Mouse (Mus musculus) layer of hippocampus, postnatal 14 days (tissue): ENCODE results near the gene Scrn2. TPM values are rescaled to one million over a fixed set of nuclear protein-coding genes. Genes with fewer than 3 reads are reported as not detected.

ENCODE experiments used
- DNase-seq, 2 experiments: peaks; one replicate each; pipeline ENCODE4 v3.0.0; 2021 to 2022; ENCODE audit warnings: low spot score in 2 of 2, mixed read lengths in 1 of 2
- total RNA-seq, 2 experiments: library from RNA; stranded (reverse); gene quantifications; 2 replicates each; pipeline ENCODE4 v1.2.3; 2021

The Scrn2 gene
- total RNA-seq, 2 experiments from 2014 or later = 4.8 to 6.3 TPM

GRCm38 (mm10) chr11:97017696-97018582, 11.8 kb upstream of the Scrn2 start:
- no peak for DNase-seq

GRCm38 (mm10) chr11:97018583-97019344, 11.0 kb upstream of the Scrn2 start:
- DNase-seq = no peak

- no peak for DNase-seq
Measured at GRCm38 (mm10) chr11:97019345-97019708, 10.4 kb upstream of the Scrn2 start.

GRCm38 (mm10) chr11:97021121-97021765, 8.5 kb upstream of the Scrn2 start:
- DNase-seq = no peak

GRCm38 (mm10) chr11:97021873-97022484, 7.8 kb upstream of the Scrn2 start:
- DNase-seq = peak; percentile 55 to 65

- no peak for DNase-seq
Measured at GRCm38 (mm10) chr11:97024977-97025376, 4.8 kb upstream of the Scrn2 start.

- peak; percentile 76 to 79 for DNase-seq
Measured at GRCm38 (mm10) chr11:97025721-97026344, 3.9 kb upstream of the Scrn2 start.

- no peak for DNase-seq
Measured at GRCm38 (mm10) chr11:97030426-97030825, 688 bp downstream of the Scrn2 start.

GRCm38 (mm10) chr11:97031977-97032376, 2.2 kb downstream of the Scrn2 start:
- no peak for DNase-seq

GRCm38 (mm10) chr11:97032499-97032898, 2.8 kb downstream of the Scrn2 start:
- DNase-seq = no peak

- DNase-seq = no peak
Measured at GRCm38 (mm10) chr11:97033781-97034180, 4.0 kb downstream of the Scrn2 start.

- DNase-seq = no peak
Measured at GRCm38 (mm10) chr11:97036141-97036540, 6.4 kb downstream of the Scrn2 start.

GRCm38 (mm10) chr11:97038881-97039280, 9.1 kb downstream of the Scrn2 start:
- no peak for DNase-seq

- DNase-seq = no peak
Measured at GRCm38 (mm10) chr11:97040301-97041021, 10.7 kb downstream of the Scrn2 start.

GRCm38 (mm10) chr11:97041022-97041899, 11.5 kb downstream of the Scrn2 start, which contains the start of the genes Lrrc46 and Mrpl10:
Gene Lrrc46 (minus strand): TSS chr11:97041407.
Gene Mrpl10 (plus strand): TSS chr11:97041560.
- DNase-seq = peak; percentile 86

- DNase-seq = no peak
Measured at GRCm38 (mm10) chr11:97044902-97045301, 15.2 kb downstream of the Scrn2 start.

- DNase-seq = no peak
Measured at GRCm38 (mm10) chr11:97045861-97046260, 16.1 kb downstream of the Scrn2 start.

GRCm38 (mm10) chr11:97048090-97048650, 18.4 kb downstream of the Scrn2 start:
- no peak for DNase-seq
